Mouse (Mus musculus) large intestine, adult 2 months (tissue): ENCODE data around the gene Hal. TPM values are rescaled to one million over a fixed set of nuclear protein-coding genes. Genes with fewer than 3 reads are reported as not detected.
"Not testable (repeated sequence)": the region's sequence is repeated elsewhere in the genome, so short reads cannot be mapped to it uniquely, and the experiment has no call there.

Experiments
- DNase-seq: peaks from one replicate; pipeline ENCODE4 v3.0.0-alpha.2; 2012; ENCODE audit warnings: low read depth, low spot score
- WGBS: fragments of 180-500 bp; shearing (Covaris S2); methylation state at CpG from one replicate; pipeline ENCODE4 v1.1.7; 2018; 5-methylcytosine and 5-hydroxymethylcytosine counted together
- polyA plus RNA-seq: library from polyadenylated mRNA; depleted of rRNA; stranded (reverse); fragments of >200 nt; gene quantifications from 2 replicates; pipeline ENCODE4 v1.2.3, GENCODE M21; 2012; rRNA removed

The Hal gene
- polyA plus RNA-seq, 1 experiment = 0.29 TPM

- no peak for DNase-seq
- 80% methylated on average over 8 of the region's 8 CpGs for WGBS
These were observed 64.0 kb downstream of the Hal start for GRCm38 (mm10) chr10:93552596-93552995.

- WGBS = 53% methylated on average over 2 of the region's 2 CpGs
- not testable (repeated sequence) for DNase-seq
These were observed 69.4 kb downstream of the Hal start for GRCm38 (mm10) chr10:93557971-93558370.

GRCm38 (mm10) chr10:93559786-93560185 lies 71.2 kb downstream of the Hal start:
- 56% methylated on average over 9 of the region's 9 CpGs for WGBS
- no peak for DNase-seq

- no peak for DNase-seq
- WGBS = 69% methylated on average over 14 of the region's 14 CpGs
These were observed 76.0 kb downstream of the Hal start for GRCm38 (mm10) chr10:93564518-93565090.

DNA sequence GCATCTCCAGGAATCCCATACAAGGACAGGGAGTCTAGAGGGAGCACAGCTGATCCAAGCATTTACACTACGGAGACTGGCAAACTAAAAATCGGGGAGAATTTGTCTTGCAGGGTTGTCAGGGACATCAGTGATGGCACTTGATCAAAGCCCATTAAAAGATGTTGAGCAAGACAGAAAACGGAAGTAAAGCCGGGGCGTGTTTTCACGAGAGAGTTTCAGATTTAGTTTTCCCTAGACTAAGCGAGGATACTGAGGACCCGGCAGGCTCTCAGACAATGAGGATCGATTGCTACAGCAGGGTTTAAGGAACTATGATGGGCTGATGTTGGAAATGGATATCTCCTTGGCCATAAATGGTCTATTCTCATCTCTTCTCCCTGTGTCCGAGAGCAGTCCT lies 78.5 kb downstream of the Hal start:
- no peak for DNase-seq
- WGBS = 54% methylated on average over 10 of the region's 10 CpGs

GRCm38 (mm10) chr10:93567841-93568566 lies 79.4 kb downstream of the Hal start:
- 85% methylated on average over 11 of the region's 11 CpGs for WGBS

DNA sequence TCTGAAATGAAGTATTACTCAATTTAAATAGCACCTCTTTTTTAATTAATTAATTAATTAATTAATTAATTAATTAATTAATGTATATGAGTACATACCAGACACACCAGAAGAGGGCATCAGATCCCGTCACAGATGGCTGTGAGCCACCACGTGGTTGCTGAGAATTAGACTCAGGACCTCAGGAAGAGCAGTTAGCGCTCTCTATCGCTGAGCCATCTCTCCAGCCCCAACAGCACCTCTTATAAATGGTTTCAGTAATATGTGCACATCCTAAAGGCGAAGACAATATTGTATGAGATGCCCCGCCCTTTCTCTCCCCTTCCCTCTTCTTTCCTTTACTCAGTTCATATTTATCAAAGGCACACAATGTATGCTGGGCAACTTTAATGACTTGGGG lies 80.1 kb downstream of the Hal start:
- WGBS = 76% methylated on average over 6 of the region's 6 CpGs
- DNase-seq = no peak

More at GRCm38 (mm10) chr10:93567841-93568566, 79.4 kb downstream of the Hal start:
- DNase-seq = no peak

Other genes with a start within 250 kb of the Hal start
- gene Elk3, start 177.6 kb upstream of the Hal start, polyA plus RNA-seq = 10.5 and 11.6 TPM in 2 replicates
- 120 and 274 TPM in 2 replicates for gene Lta4h, start 35.4 kb upstream of the Hal start, polyA plus RNA-seq
- gene Amdhd1, start 51.3 kb downstream of the Hal start, polyA plus RNA-seq = 0.06 and 0.10 TPM in 2 replicates
- gene Ccdc38, start 51.9 kb downstream of the Hal start, polyA plus RNA-seq = not detected in 2 replicates
- 37.6 and 46.7 TPM in 2 replicates for gene Snrpf, start 100.9 kb downstream of the Hal start, polyA plus RNA-seq
- gene Ntn4, start 151.9 kb downstream of the Hal start, polyA plus RNA-seq = 4.9 and 5.0 TPM in 2 replicates